Mouse (Mus musculus) limb, embryonic 13.5 days (tissue): ENCODE measurements at regions not wholly inside any gene's neighbourhood (a gene's known extent, or its start where the extent isn't known, plus 50 kb on each side); places are given as distances from the start of the nearest gene placed in this dataset.

Source experiments
- ATAC-seq: fragments of 200-750 bp; cut with Nextera tagmentation; 2 replicates; pipeline ENCODE4 v1.8.0; 2017; ENCODE audit warnings: low read depth, moderate number of reproducible peaks, moderate TSS enrichment; ENCODE audit not compliant: low FRiP score
- H3K27ac ChIP-seq: fragments of 300-500 bp; sonication (generic); 2 replicates; pipeline ENCODE4 v1.5.1; 2015; ENCODE audit warnings: inconsistent platforms, mild to moderate bottlenecking, moderate library complexity
- H3K27me3 ChIP-seq: fragments of 300-500 bp; sonication (generic); 2 replicates; pipeline ENCODE4 v1.6.1; 2015; ENCODE audit warnings: mild to moderate bottlenecking, inconsistent platforms
- H3K36me3 ChIP-seq: fragments of 300-500 bp; sonication (generic); 2 replicates; pipeline ENCODE4 v1.6.1; 2015; ENCODE audit warnings: inconsistent platforms, mild to moderate bottlenecking, moderate library complexity
- H3K4me1 ChIP-seq: fragments of 300-500 bp; sonication (generic); 2 replicates; pipeline ENCODE4 v1.6.1; 2015; ENCODE audit warnings: inconsistent platforms
- H3K4me2 ChIP-seq: fragments of 300-500 bp; sonication (generic); replicated peaks from 2 replicates; pipeline ENCODE4 v1.6.1; 2015; ENCODE audit warnings: inconsistent platforms, mild to moderate bottlenecking, moderate library complexity
- H3K4me3 ChIP-seq: fragments of 300-500 bp; sonication (generic); 2 replicates; pipeline ENCODE4 v1.5.1; 2015; ENCODE audit warnings: moderate library complexity, mild to moderate bottlenecking, inconsistent platforms
- H3K9ac ChIP-seq: fragments of 300-500 bp; sonication (generic); 2 replicates; pipeline ENCODE4 v1.6.1; 2015; ENCODE audit warnings: mild to moderate bottlenecking, inconsistent platforms
- H3K9me3 ChIP-seq: fragments of 300-500 bp; sonication (generic); 2 replicates; pipeline ENCODE4 v1.6.1; 2016; ENCODE audit warnings: inconsistent platforms
- whole genome bisulfite sequencing: fragments of 180-500 bp; shearing (Covaris S2); methylation state at CpG from one replicate; pipeline ENCODE4 v1.1.7; 2015; 5-methylcytosine and 5-hydroxymethylcytosine counted together

DNA sequence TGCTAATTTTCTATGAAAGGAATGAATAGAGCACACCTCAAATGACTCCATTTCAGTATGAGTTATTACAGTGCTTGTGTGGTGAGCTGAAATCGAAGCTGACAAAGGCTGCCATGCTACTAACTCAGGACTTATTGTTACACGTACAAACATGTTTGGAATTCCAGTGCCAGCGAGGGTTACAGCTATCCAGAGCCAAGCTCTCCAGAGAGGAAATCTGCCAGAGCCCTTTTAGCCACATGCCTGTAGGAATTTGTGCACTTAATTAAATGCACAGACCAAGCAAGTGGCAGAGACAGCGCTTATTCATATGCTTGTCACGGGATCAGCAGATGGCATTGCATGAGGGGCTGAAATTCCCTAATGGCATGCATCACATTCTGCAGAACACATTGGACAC lies 386.4 kb upstream of the Sash1 start:
- Histone ChIP-seq H3K27ac (no peak overlapping the region), H3K4me2 (0 out of 2 replicates have a peak overlapping the region, but pooled peaks have one; percentile 4), H3K9ac (no peak overlapping the region), H3K4me3 (no peak overlapping the region), H3K9me3 (no peaks in the 10 kb centered on the region), H3K4me1 (peaks cover 15% of the 10 kb centered on the region), H3K27me3 (no peaks in the 10 kb centered on the region), H3K36me3 (no peaks in the 10 kb centered on the region)
- peak; percentile 59; the same call in 1 of the 2 replicates for ATAC-seq
- WGBS: 20% methylated on average over 5 of the region's 5 CpGs

- Histone ChIP-seq H3K27me3 (no peaks in the 10 kb centered on the region), H3K36me3 (no peaks in the 10 kb centered on the region), H3K4me2 (no peak overlapping the region), H3K9ac (no peak overlapping the region), H3K9me3 (no peaks in the 10 kb centered on the region), H3K27ac (no peak overlapping the region), H3K4me3 (no peak overlapping the region), H3K4me1 (no peaks in the 10 kb centered on the region)
- no peak for ATAC-seq
- 93% methylated on average over 2 of the region's 2 CpGs for WGBS
These were observed 379.7 kb upstream of the Sash1 start for GRCm38 (mm10) chr10:9265528-9265927.

GRCm38 (mm10) chr10:9264309-9265000 lies 378.6 kb upstream of the Sash1 start:
- Histone ChIP-seq H3K36me3 (no peaks in the 10 kb centered on the region), H3K4me3 (no peak overlapping the region), H3K4me2 (no peak overlapping the region), H3K9ac (no peak overlapping the region), H3K9me3 (no peaks in the 10 kb centered on the region), H3K27ac (no peak overlapping the region), H3K4me1 (no peaks in the 10 kb centered on the region), H3K27me3 (no peaks in the 10 kb centered on the region)
- no peak for ATAC-seq
- WGBS: 73% methylated on average over 12 of the region's 12 CpGs

- 93% methylated on average over 1 of the region's 1 CpGs for WGBS
- no peak overlapping the region for H3K4me2 ChIP-seq
- no peak overlapping the region for H3K27ac ChIP-seq
- H3K36me3 ChIP-seq: no peaks in the 10 kb centered on the region
- ATAC-seq: no peak
- no peak overlapping the region for H3K9ac ChIP-seq
- no peaks in the 10 kb centered on the region for H3K27me3 ChIP-seq
- no peaks in the 10 kb centered on the region for H3K9me3 ChIP-seq
- no peaks in the 10 kb centered on the region for H3K4me1 ChIP-seq
- no peak overlapping the region for H3K4me3 ChIP-seq
These were observed 372.8 kb upstream of the Sash1 start for GRCm38 (mm10) chr10:9258705-9259104.

DNA sequence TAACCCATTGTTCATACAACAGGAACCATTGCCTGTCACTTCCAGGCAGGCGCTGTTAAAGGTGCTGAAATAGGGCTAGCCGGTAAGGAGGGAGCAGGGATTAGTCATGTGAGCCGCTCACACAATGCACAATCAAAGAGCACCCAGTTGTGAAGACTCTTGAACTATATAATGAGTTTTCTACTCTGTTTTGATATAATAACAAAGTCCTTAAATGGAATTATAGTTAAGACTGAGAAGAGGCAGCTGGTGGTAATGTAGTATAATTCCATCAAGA lies 367.0 kb upstream of the Sash1 start:
- H3K27ac ChIP-seq: no peak overlapping the region
- 14% methylated on average over 3 of the region's 3 CpGs for WGBS
- no peak overlapping the region for H3K4me2 ChIP-seq
- H3K9ac ChIP-seq: no peak overlapping the region
- no peaks in the 10 kb centered on the region for H3K9me3 ChIP-seq
- no peaks in the 10 kb centered on the region for H3K27me3 ChIP-seq
- no peak overlapping the region for H3K4me3 ChIP-seq
- H3K4me1 ChIP-seq: no peaks in the 10 kb centered on the region
- no peaks in the 10 kb centered on the region for H3K36me3 ChIP-seq
- no peak for ATAC-seq

DNA sequence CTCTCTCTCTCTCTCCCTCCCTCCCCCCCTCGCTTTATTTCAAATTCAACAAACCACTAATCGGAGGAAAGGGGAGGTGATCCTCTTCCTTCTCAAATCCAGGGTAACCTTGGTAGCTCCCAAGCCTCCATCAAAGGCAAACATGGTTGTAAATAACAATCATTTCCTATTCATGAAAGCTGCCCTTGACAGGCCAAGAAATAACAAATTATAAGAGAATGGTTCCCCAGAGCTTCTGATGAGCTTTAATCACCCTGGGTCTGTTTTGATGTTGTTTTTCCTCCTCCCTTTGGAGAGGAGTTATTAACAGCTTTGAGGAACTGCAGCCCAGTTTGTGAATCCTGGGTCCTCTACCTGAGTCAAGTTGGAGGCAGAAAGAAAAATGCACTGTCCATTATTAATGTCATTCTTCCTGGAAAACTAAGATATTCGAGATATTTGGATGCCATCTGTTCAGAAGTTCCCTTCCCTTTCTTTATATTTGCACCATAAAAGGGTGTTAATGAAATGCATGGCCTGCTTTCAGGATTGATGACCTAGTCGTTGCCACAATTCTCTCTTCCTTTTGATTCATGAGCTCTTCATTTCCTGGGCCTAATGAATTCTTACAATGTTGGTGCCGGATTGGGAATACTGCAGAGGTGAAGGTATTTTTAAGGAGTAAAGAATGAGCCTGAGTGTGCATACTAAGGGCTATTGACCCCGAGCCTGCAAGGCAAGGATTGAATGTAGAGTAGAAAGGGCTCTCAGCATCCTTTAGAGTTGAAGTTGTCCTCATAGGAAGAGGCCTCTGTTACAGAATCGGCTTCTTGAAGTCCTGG lies 366.5 kb upstream of the Sash1 start:
- Histone ChIP-seq H3K9me3 (no peaks in the 10 kb centered on the region), H3K27me3 (no peaks in the 10 kb centered on the region), H3K36me3 (no peaks in the 10 kb centered on the region), H3K9ac (no peak overlapping the region), H3K4me1 (no peaks in the 10 kb centered on the region), H3K4me2 (no peak overlapping the region), H3K27ac (no peak overlapping the region), H3K4me3 (no peak overlapping the region)
- no peak for ATAC-seq
- WGBS: 34% methylated on average over 7 of the region's 7 CpGs

DNA sequence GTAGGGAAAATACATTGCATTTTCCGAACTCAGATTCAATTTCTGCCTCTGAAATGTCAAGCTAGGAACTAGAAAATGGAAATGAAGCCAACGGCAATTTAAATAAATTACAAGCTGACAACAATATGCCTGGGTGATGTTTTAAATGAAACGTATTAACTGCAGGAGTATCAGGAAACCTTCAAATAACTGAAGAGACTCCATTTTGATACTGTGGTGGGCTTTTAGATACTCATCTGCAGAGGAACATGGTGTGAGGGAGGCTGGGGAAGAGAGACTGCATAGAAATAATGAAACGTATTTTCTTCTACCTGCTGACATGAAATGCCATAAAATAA lies 357.4 kb upstream of the Sash1 start:
- no peak overlapping the region for H3K4me2 ChIP-seq
- no peaks in the 10 kb centered on the region for H3K9me3 ChIP-seq
- 76% methylated on average over 4 of the region's 4 CpGs for WGBS
- ATAC-seq: no peak
- H3K9ac ChIP-seq: no peak overlapping the region
- H3K36me3 ChIP-seq: no peaks in the 10 kb centered on the region
- no peaks in the 10 kb centered on the region for H3K27me3 ChIP-seq
- no peaks in the 10 kb centered on the region for H3K4me1 ChIP-seq
- no peak overlapping the region for H3K27ac ChIP-seq
- no peak overlapping the region for H3K4me3 ChIP-seq

- no peak for ATAC-seq
- Histone ChIP-seq H3K4me3 (no peak overlapping the region), H3K9ac (no peak overlapping the region), H3K36me3 (no peaks in the 10 kb centered on the region), H3K27me3 (no peaks in the 10 kb centered on the region), H3K27ac (no peak overlapping the region), H3K9me3 (no peaks in the 10 kb centered on the region), H3K4me1 (no peaks in the 10 kb centered on the region), H3K4me2 (no peak overlapping the region)
- 74% methylated on average over 7 of the region's 7 CpGs for WGBS
These were observed 356.9 kb upstream of the Sash1 start for GRCm38 (mm10) chr10:9242596-9243280.

- Histone ChIP-seq H3K4me2 (no peak overlapping the region), H3K36me3 (no peaks in the 10 kb centered on the region), H3K4me1 (no peaks in the 10 kb centered on the region), H3K27me3 (no peaks in the 10 kb centered on the region), H3K27ac (no peak overlapping the region), H3K4me3 (no peak overlapping the region), H3K9ac (no peak overlapping the region), H3K9me3 (no peaks in the 10 kb centered on the region)
- ATAC-seq: no peak
- WGBS: 58% methylated on average over 6 of the region's 6 CpGs
These were observed 354.1 kb upstream of the Sash1 start for GRCm38 (mm10) chr10:9239956-9240355.

GRCm38 (mm10) chr10:9231751-9232150 lies 345.9 kb upstream of the Sash1 start:
- H3K9ac ChIP-seq: no peak overlapping the region
- ATAC-seq: no peak
- H3K4me3 ChIP-seq: no peak overlapping the region
- no peak overlapping the region for H3K27ac ChIP-seq
- no peaks in the 10 kb centered on the region for H3K36me3 ChIP-seq
- H3K4me1 ChIP-seq: no peaks in the 10 kb centered on the region
- 88% methylated on average over 3 of the region's 3 CpGs for WGBS
- H3K27me3 ChIP-seq: no peaks in the 10 kb centered on the region
- no peaks in the 10 kb centered on the region for H3K9me3 ChIP-seq
- H3K4me2 ChIP-seq: no peak overlapping the region

- 63% methylated on average over 11 of the region's 11 CpGs for WGBS
- Histone ChIP-seq H3K4me1 (no peaks in the 10 kb centered on the region), H3K4me3 (no peak overlapping the region), H3K27me3 (no peaks in the 10 kb centered on the region), H3K36me3 (no peaks in the 10 kb centered on the region), H3K4me2 (no peak overlapping the region), H3K27ac (no peak overlapping the region), H3K9ac (no peak overlapping the region), H3K9me3 (no peaks in the 10 kb centered on the region)
- ATAC-seq: no peak
These were observed 343.2 kb upstream of the Sash1 start for GRCm38 (mm10) chr10:9229116-9229515.

GRCm38 (mm10) chr10:9227361-9227760 lies 341.5 kb upstream of the Sash1 start:
- 13% methylated on average over 1 of the region's 1 CpGs for WGBS
- no peaks in the 10 kb centered on the region for H3K36me3 ChIP-seq
- H3K27me3 ChIP-seq: no peaks in the 10 kb centered on the region
- no peak overlapping the region for H3K27ac ChIP-seq
- H3K9me3 ChIP-seq: no peaks in the 10 kb centered on the region
- no peak for ATAC-seq
- no peak overlapping the region for H3K9ac ChIP-seq
- no peak overlapping the region for H3K4me2 ChIP-seq
- H3K4me3 ChIP-seq: no peak overlapping the region
- H3K4me1 ChIP-seq: no peaks in the 10 kb centered on the region
